Mouse (Mus musculus) B cell, adult (primary cell): Measurements from ENCODE around the gene Cfap97. TPM values are rescaled to one million over a fixed set of nuclear protein-coding genes. Genes with fewer than 3 reads are reported as not detected.

ENCODE experiments used
- total RNA-seq: library from RNA; stranded (reverse); gene quantifications from 4 replicates; pipeline ENCODE4 v1.2.4, GENCODE M21; 2023; ENCODE audit not compliant: inconsistent age

The Cfap97 gene
- total RNA-seq, result 22.1 to 29.0 TPM (median 26.7 TPM) in 4 replicates

GRCm38 (mm10) chr8:46151202-46152062 is at the start of gene Cfap97:
TSS of gene Cfap97 (plus strand) at chr8:46151771.

GRCm38 (mm10) chr8:46152064-46153031 is 777 bp downstream of the Cfap97 start, which contains the start of gene Snx25:
TSS of gene Snx25 (minus strand) at chr8:46152159.

DNA sequence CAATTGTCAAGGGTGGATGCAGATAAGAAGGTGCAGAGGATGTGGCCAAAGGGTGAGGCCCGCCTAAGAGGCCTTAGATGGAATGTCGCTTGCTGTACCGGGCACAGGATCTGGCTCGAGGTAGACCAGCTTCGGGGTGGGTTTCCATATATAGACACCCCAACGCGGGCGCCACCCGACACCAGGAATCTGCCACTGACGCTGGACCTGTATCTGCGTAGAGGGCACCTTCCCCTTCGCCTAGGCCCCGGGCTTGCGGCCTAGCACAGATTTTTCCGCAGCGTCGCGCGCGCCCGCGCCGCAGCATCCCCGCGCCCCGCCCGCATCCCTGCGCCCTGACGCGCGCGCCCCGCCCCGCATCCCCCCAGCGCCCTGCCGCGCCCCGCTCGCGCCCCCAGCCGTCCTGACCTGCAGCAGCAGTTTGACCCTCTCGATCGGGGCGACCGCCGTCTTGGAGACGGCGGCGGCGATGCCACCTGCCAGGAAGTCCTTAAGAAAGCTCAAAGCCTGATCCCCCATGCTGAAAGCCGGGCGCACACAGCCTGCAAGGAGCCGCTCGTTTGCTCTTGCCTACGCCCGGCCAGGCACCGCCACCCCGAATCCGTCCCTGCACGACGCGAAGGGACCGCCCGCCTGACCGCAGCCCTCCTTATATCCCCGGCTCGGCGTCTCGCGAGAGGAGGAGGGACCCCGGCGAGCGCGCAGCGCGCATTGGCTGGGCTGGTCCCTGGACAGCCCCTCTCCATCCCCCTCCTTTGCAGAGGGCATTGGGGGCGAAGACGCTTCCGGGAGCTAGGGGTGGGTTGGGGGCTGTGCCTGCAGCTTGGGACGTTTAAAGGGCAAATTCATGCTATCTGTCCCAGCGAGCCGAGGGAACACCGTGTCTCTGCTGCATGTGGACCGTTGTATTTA is 59.1 kb downstream of the Cfap97 start, which contains the start of gene Slc25a4:
TSS of gene Slc25a4 (minus strand) at position 881 of the 912 bp plus-strand sequence.

Other genes with a start within 250 kb of the Cfap97 start
- 0.18 TPM in 1 of 4 replicates, not detected in the others for gene Ccdc110, start 217.2 kb upstream of the Cfap97 start, total RNA-seq
- 6.0 to 7.4 TPM (median 6.4 TPM) in 4 replicates for gene 1700029J07Rik, start 176.5 kb upstream of the Cfap97 start, total RNA-seq
- 21.9 to 23.8 TPM (median 22.8 TPM) in 4 replicates for gene Ufsp2, start 176.2 kb upstream of the Cfap97 start, total RNA-seq
- 0.24 to 0.39 TPM in 2 of 4 replicates, not detected in the others for gene Lrp2bp, start 152.5 kb upstream of the Cfap97 start, total RNA-seq
- gene Ankrd37, start 146.1 kb upstream of the Cfap97 start, total RNA-seq, result 9.4 to 14.8 TPM (median 12.5 TPM) in 4 replicates
- gene Snx25, start 388 bp downstream of the Cfap97 start, total RNA-seq, result 38.6 to 43.5 TPM (median 41.1 TPM) in 4 replicates
- gene Slc25a4, start 59.5 kb downstream of the Cfap97 start, total RNA-seq, result 59.6 to 68.9 TPM (median 65.3 TPM) in 4 replicates
- gene Helt, start 142.9 kb downstream of the Cfap97 start, total RNA-seq, result not detected in 4 replicates